ENCODE assay signal across 9 mouse cellular contexts in genomic region chr9:50696851-50697705, GRCm38 (mm10). TPM values are rescaled to one million over a fixed set of nuclear protein-coding genes. Genes with fewer than 3 reads are reported as not detected.
A peak's percentile ranks its signal among the peaks of the same experiment; 100 is the strongest.
DNase-seq lines count a peak whose midpoint lies in the region; ATAC-seq lines count a peak whose summit lies in the region.
"Had no signal": no experiment of that assay in that cellular context is flagged by ENCODE, and none has a peak within 500 bp of the region (broad histone marks: within the 10 kb centered on the region; RNA-seq: fewer than 3 reads in every experiment).

No protein-coding gene starts in this region.

- WGBS in heart, embryonic 15.5 days, result 59% methylated on average over 12 of the region's 12 CpGs
- 28% methylated on average over 12 of the region's 12 CpGs for WGBS in hindbrain, embryonic 13.5 days
- 17% methylated on average over 12 of the region's 12 CpGs for WGBS in midbrain, embryonic 13.5 days

- H3K9ac ChIP-seq in heart, embryonic 15.5 days, result 0 out of 2 replicates have a peak overlapping the region, but pooled peaks have one; percentile 31
- peak overlapping the region; percentile 80 for H3K9ac ChIP-seq in hindbrain, embryonic 13.5 days
- peak overlapping the region; percentile 73 for H3K9ac ChIP-seq in midbrain, embryonic 13.5 days (replicated peaks)

- H3K9me3 ChIP-seq in heart, embryonic 15.5 days (replicated peaks), result no peaks in the 10 kb centered on the region
- H3K9me3 ChIP-seq in hindbrain, embryonic 13.5 days, result no peaks in the 10 kb centered on the region
- no peaks in the 10 kb centered on the region for H3K9me3 ChIP-seq in midbrain, embryonic 13.5 days

- peak overlapping the region; percentile 99 for H3K4me2 ChIP-seq in heart, embryonic 15.5 days
- peak overlapping the region; percentile 93 for H3K4me2 ChIP-seq in hindbrain, embryonic 13.5 days
- peak overlapping the region; percentile 93 for H3K4me2 ChIP-seq in midbrain, embryonic 13.5 days (replicated peaks)

- H3K4me3 ChIP-seq in heart, embryonic 15.5 days, result peak overlapping the region; percentile 35
- peak overlapping the region; percentile 62 for H3K4me3 ChIP-seq in hindbrain, embryonic 13.5 days
- peak overlapping the region; percentile 47 for H3K4me3 ChIP-seq in midbrain, embryonic 13.5 days (replicated peaks)

- no peak overlapping the region for H3K27ac ChIP-seq in heart, embryonic 15.5 days
- H3K27ac ChIP-seq in hindbrain, embryonic 13.5 days, result peak overlapping the region; percentile 83
- peak overlapping the region; percentile 80 for H3K27ac ChIP-seq in midbrain, embryonic 13.5 days

- no peak for DNase-seq in heart, postnatal 10 days
- peak; percentile 71 for DNase-seq in embryo, embryonic 10 days (ENCODE audit: low spot score)
- no peak for DNase-seq in ovary, postnatal 36 days (ENCODE audit: low spot score)
- DNase-seq in spleen, postnatal 4 days (ENCODE audit: low spot score in 2 of 2), result no peak
- DNase-seq in ovary, adult 18-20 months (ENCODE audit: low spot score), result no peak

- peaks cover 28% of the 10 kb centered on the region for H3K4me1 ChIP-seq in heart, embryonic 15.5 days (replicated peaks)
- peaks cover 46% of the 10 kb centered on the region for H3K4me1 ChIP-seq in hindbrain, embryonic 13.5 days (replicated peaks)
- H3K4me1 ChIP-seq in midbrain, embryonic 13.5 days (replicated peaks), result peaks cover 46% of the 10 kb centered on the region

- peaks cover 8% of the 10 kb centered on the region; the same call in 1 of the 2 replicates for H3K36me3 ChIP-seq in heart, embryonic 15.5 days
- H3K36me3 ChIP-seq in hindbrain, embryonic 13.5 days, result peaks cover 37% of the 10 kb centered on the region
- peaks cover 32% of the 10 kb centered on the region for H3K36me3 ChIP-seq in midbrain, embryonic 13.5 days

- intact Hi-C loops in heart, postnatal 10 days (cut with DNase I), result loop anchor here (5.0 kb wide), 1 partner anchor 70 kb away; the partner anchor contains the start of gene Fdxacb1

- no peak for ATAC-seq in heart, embryonic 15.5 days (replicated peaks; ENCODE audit: insufficient number of reproducible peaks, insufficient read depth, low FRiP score, low read depth)
- no peak for ATAC-seq in hindbrain, embryonic 13.5 days (ENCODE audit: low FRiP score)
- ATAC-seq in midbrain, embryonic 13.5 days, result 0 out of 2 replicates have a peak, but pooled peaks have one; percentile 26

- peaks cover 14% of the 10 kb centered on the region; the same call in 1 of the 2 replicates for H3K27me3 ChIP-seq in heart, embryonic 15.5 days
- peaks cover 16% of the 10 kb centered on the region for H3K27me3 ChIP-seq in hindbrain, embryonic 13.5 days
- peaks cover 23% of the 10 kb centered on the region for H3K27me3 ChIP-seq in midbrain, embryonic 13.5 days

RNA-seq across cellular contexts. Expression of gene Dlat, which starts 37.5 kb away (rescaled TPM):
- 125 and 140 TPM in 2 replicates for polyA plus RNA-seq in heart, embryonic 15.5 days (2015; fragmentation: Nextera tagmentation; extraction: Ambion mirVana)
- 100 to 1,000 TPM; 336 to 364 TPM for total RNA-seq in heart, postnatal 10 days (2021)
- polyA plus RNA-seq in hindbrain, embryonic 13.5 days (2015; fragmentation: Nextera tagmentation; extraction: Ambion mirVana), result 45.0 and 46.3 TPM in 2 replicates
- polyA plus RNA-seq in midbrain, embryonic 13.5 days (2015; fragmentation: Nextera tagmentation; extraction: Ambion mirVana), result 40.9 and 42.1 TPM in 2 replicates

RNA-seq across cellular contexts. Expression of gene Dixdc1, which starts 42.2 kb away (rescaled TPM):
- 9.1 and 9.2 TPM in 2 replicates for polyA plus RNA-seq in heart, embryonic 15.5 days (2015; fragmentation: Nextera tagmentation; extraction: Ambion mirVana)
- 1 to 10 TPM; 7.4 to 7.7 TPM for total RNA-seq in heart, postnatal 10 days (2021)
- 35.0 and 36.4 TPM in 2 replicates for polyA plus RNA-seq in hindbrain, embryonic 13.5 days (2015; fragmentation: Nextera tagmentation; extraction: Ambion mirVana)
- polyA plus RNA-seq in midbrain, embryonic 13.5 days (2015; fragmentation: Nextera tagmentation; extraction: Ambion mirVana), result 33.4 and 36.6 TPM in 2 replicates
- total RNA-seq: common myeloid progenitor, adult 5-6 weeks had no signal

RNA-seq across cellular contexts. Expression of gene 2310030G06Rik, which starts 49.3 kb away (rescaled TPM):
- 8.7 and 9.2 TPM in 2 replicates for polyA plus RNA-seq in heart, embryonic 15.5 days (2015; fragmentation: Nextera tagmentation; extraction: Ambion mirVana)
- total RNA-seq in heart, postnatal 10 days (2021), result 1 to 10 TPM; 3.6 to 5.6 TPM
- polyA plus RNA-seq in hindbrain, embryonic 13.5 days (2015; fragmentation: Nextera tagmentation; extraction: Ambion mirVana), result 1.1 and 1.9 TPM in 2 replicates
- 0.50 and 1.1 TPM in 2 replicates for polyA plus RNA-seq in midbrain, embryonic 13.5 days (2015; fragmentation: Nextera tagmentation; extraction: Ambion mirVana)
- total RNA-seq: common myeloid progenitor, adult 5-6 weeks had no signal

RNA-seq across cellular contexts. Expression of gene Cryab, which starts 54.0 kb away (rescaled TPM):
- polyA plus RNA-seq in heart, embryonic 15.5 days (2015; fragmentation: Nextera tagmentation; extraction: Ambion mirVana), result 978 and 1,330 TPM in 2 replicates
- 1,000 to 10,000 TPM; 1,315 to 1,426 TPM for total RNA-seq in heart, postnatal 10 days (2021)
- polyA plus RNA-seq in hindbrain, embryonic 13.5 days (2015; fragmentation: Nextera tagmentation; extraction: Ambion mirVana), result 10.7 and 11.3 TPM in 2 replicates
- polyA plus RNA-seq in midbrain, embryonic 13.5 days (2015; fragmentation: Nextera tagmentation; extraction: Ambion mirVana), result 3.5 and 4.0 TPM in 2 replicates

RNA-seq across cellular contexts. Expression of gene Hspb2, which starts 55.1 kb away (rescaled TPM):
- polyA plus RNA-seq in heart, embryonic 15.5 days (2015; fragmentation: Nextera tagmentation; extraction: Ambion mirVana), result 236 and 268 TPM in 2 replicates
- total RNA-seq in heart, postnatal 10 days (2021), result 100 to 1,000 TPM; 119 to 133 TPM
- polyA plus RNA-seq in hindbrain, embryonic 13.5 days (2015; fragmentation: Nextera tagmentation; extraction: Ambion mirVana), result 1.3 and 1.7 TPM in 2 replicates
- polyA plus RNA-seq in midbrain, embryonic 13.5 days (2015; fragmentation: Nextera tagmentation; extraction: Ambion mirVana), result 0.42 and 0.54 TPM in 2 replicates
- total RNA-seq: common myeloid progenitor, adult 5-6 weeks had no signal
